Mouse (Mus musculus) C2C12 (cell line): ENCODE results near the gene Myo6.

Source experiments
- CEBPB ChIP-seq: IDR thresholded peaks from one replicate; pipeline ENCODE4 v1.6.1; 2011; ENCODE audit warnings: low read depth, mild to moderate bottlenecking, control low read depth, moderate library complexity
- CTCF ChIP-seq: IDR thresholded peaks from one replicate; pipeline ENCODE4 v1.5.1; 2011; ENCODE audit not compliant: control insufficient read depth, insufficient read depth, insufficient read length
- MYOD1 ChIP-seq: IDR thresholded peaks from one replicate; pipeline ENCODE4 v1.6.1; 2011; ENCODE audit warnings: low read depth; ENCODE audit not compliant: control insufficient read depth, insufficient read length
- MYOG ChIP-seq: IDR thresholded peaks from one replicate; pipeline ENCODE4 v1.6.1; 2011; ENCODE audit not compliant: control insufficient read depth, insufficient read length; ENCODE audit errors: extremely low read depth
- USF1 ChIP-seq: IDR thresholded peaks from one replicate; pipeline ENCODE4 v1.6.1; 2011; ENCODE audit warnings: low read depth, mild to moderate bottlenecking, control low read depth, moderate library complexity

GRCm38 (mm10) chr9:80145992-80146587, 18.7 kb upstream of the Myo6 start:
- TF ChIP-seq USF1 = no peak
- no peak for TF ChIP-seq MYOD1
- no peak for TF ChIP-seq CTCF
- no peak for TF ChIP-seq MYOG
- TF ChIP-seq CEBPB = no peak
